Mouse (Mus musculus) midbrain, embryonic 16.5 days (tissue): ENCODE data around the gene Syn3. TPM values are rescaled to one million over a fixed set of nuclear protein-coding genes. Genes with fewer than 3 reads are reported as not detected.

Experiments
- ATAC-seq: fragments of 200-750 bp; cut with Nextera tagmentation; 2 replicates; pipeline ENCODE4 v1.8.0; 2017; ENCODE audit warnings: moderate TSS enrichment
- H3K27ac ChIP-seq: fragments of 300-500 bp; sonication (generic); 2 replicates; pipeline ENCODE4 v1.5.1; 2014; ENCODE audit warnings: mild to moderate bottlenecking, low read length, mixed read lengths
- H3K27me3 ChIP-seq: fragments of 300-500 bp; sonication (generic); 2 replicates; pipeline ENCODE4 v1.6.1; 2014; ENCODE audit warnings: low read depth, low read length, mixed read lengths; ENCODE audit not compliant: control insufficient read depth, insufficient read depth
- H3K36me3 ChIP-seq: fragments of 300-500 bp; sonication (generic); 2 replicates; pipeline ENCODE4 v1.6.1; 2014; ENCODE audit warnings: mild to moderate bottlenecking, low read length, moderate library complexity, mixed read lengths; ENCODE audit not compliant: control insufficient read depth, insufficient read depth
- H3K4me1 ChIP-seq: fragments of 300-500 bp; sonication (generic); 2 replicates; pipeline ENCODE4 v1.6.1; 2014; ENCODE audit warnings: mild to moderate bottlenecking, low read length, mixed read lengths; ENCODE audit not compliant: control insufficient read depth, insufficient read depth
- H3K4me2 ChIP-seq: fragments of 300-500 bp; sonication (generic); 2 replicates; pipeline ENCODE4 v1.6.1; 2014; ENCODE audit warnings: mild to moderate bottlenecking, low read length, mixed read lengths
- H3K4me3 ChIP-seq: fragments of 300-500 bp; sonication (generic); 2 replicates; pipeline ENCODE4 v1.5.1; 2014; ENCODE audit warnings: low read depth, mild to moderate bottlenecking, low read length, moderate library complexity, mixed read lengths
- H3K9ac ChIP-seq: fragments of 300-500 bp; sonication (generic); 2 replicates; pipeline ENCODE4 v1.6.1; 2014; ENCODE audit warnings: low read depth, low read length, mixed read lengths
- H3K9me3 ChIP-seq: fragments of 300-500 bp; sonication (generic); replicated peaks from 2 replicates; pipeline ENCODE4 v1.6.1; 2014; ENCODE audit warnings: mild to moderate bottlenecking, low read length, mixed read lengths; ENCODE audit not compliant: control insufficient read depth, poor library complexity, severe bottlenecking
- WGBS: fragments of 180-500 bp; shearing (Covaris S2); extraction: QIAGEN DNeasy Blood & Tissue Kit; methylation state at CpG from one replicate; pipeline ENCODE4 v1.1.7; 2014; 5-methylcytosine and 5-hydroxymethylcytosine counted together
- polyA plus RNA-seq: library from polyadenylated mRNA; unstranded; fragments of >200 nt; fragmentation: Nextera tagmentation; extraction: Ambion mirVana; gene quantifications from 2 replicates; pipeline ENCODE4 v1.2.1, GENCODE M21; 2015

The Syn3 gene
- polyA plus RNA-seq, 1 experiment from 2014 or later: 34.0 TPM

- H3K27me3 ChIP-seq: no peaks in the 10 kb centered on the region
- no peak overlapping the region for H3K27ac ChIP-seq
- 49% methylated on average over 8 of the region's 8 CpGs for WGBS
- no peak overlapping the region for H3K4me2 ChIP-seq
- ATAC-seq: no peak
- 0 out of 2 replicates have a peak, but pooled peaks cover 2% of the 10 kb centered on the region for H3K4me1 ChIP-seq
- H3K36me3 ChIP-seq: no peaks in the 10 kb centered on the region; the same call in 1 of the 2 replicates
- no peaks in the 10 kb centered on the region for H3K9me3 ChIP-seq
- no peak overlapping the region for H3K9ac ChIP-seq
- H3K4me3 ChIP-seq: no peak overlapping the region
These were observed 164.1 kb downstream of the Syn3 start for GRCm38 (mm10) chr10:86334581-86334980.

DNA sequence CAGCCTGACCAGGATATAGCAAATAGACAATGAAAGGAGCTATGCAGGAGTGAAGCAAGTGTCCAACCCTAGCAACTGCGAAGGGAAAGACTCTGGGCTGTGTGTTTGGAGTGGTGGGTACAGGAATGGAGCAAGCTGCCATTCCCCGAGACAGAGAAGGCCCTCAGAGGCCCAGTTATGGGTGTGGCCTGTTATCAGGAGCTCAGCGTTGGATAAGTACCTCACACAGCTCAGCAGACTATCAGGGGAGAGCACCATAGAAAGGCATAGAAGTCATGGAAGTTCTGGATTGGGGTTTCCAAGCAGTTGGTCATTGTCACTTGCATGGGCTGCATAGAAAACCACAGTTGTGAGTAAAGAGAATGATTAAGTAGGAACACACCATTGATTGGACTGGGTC is 165.8 kb downstream of the Syn3 start:
- no peaks in the 10 kb centered on the region; the same call in 1 of the 2 replicates for H3K36me3 ChIP-seq
- no peaks in the 10 kb centered on the region for H3K27me3 ChIP-seq
- H3K4me2 ChIP-seq: no peak overlapping the region
- H3K27ac ChIP-seq: no peak overlapping the region
- ATAC-seq: no peak
- no peak overlapping the region for H3K9ac ChIP-seq
- WGBS: 92% methylated on average over 3 of the region's 3 CpGs
- H3K9me3 ChIP-seq: no peaks in the 10 kb centered on the region
- 0 out of 2 replicates have a peak, but pooled peaks cover 2% of the 10 kb centered on the region for H3K4me1 ChIP-seq
- H3K4me3 ChIP-seq: no peak overlapping the region

GRCm38 (mm10) chr10:86331681-86332281 is 166.9 kb downstream of the Syn3 start:
- no peak for ATAC-seq
- peak overlapping the region; percentile 70 for H3K27ac ChIP-seq
- no peak overlapping the region for H3K4me2 ChIP-seq
- 0 out of 2 replicates have a peak, but pooled peaks cover 2% of the 10 kb centered on the region for H3K4me1 ChIP-seq
- H3K27me3 ChIP-seq: no peaks in the 10 kb centered on the region
- no peaks in the 10 kb centered on the region; the same call in 1 of the 2 replicates for H3K36me3 ChIP-seq
- H3K9me3 ChIP-seq: no peaks in the 10 kb centered on the region
- no peak overlapping the region for H3K9ac ChIP-seq
- 62% methylated on average over 7 of the region's 7 CpGs for WGBS
- H3K4me3 ChIP-seq: no peak overlapping the region

DNA sequence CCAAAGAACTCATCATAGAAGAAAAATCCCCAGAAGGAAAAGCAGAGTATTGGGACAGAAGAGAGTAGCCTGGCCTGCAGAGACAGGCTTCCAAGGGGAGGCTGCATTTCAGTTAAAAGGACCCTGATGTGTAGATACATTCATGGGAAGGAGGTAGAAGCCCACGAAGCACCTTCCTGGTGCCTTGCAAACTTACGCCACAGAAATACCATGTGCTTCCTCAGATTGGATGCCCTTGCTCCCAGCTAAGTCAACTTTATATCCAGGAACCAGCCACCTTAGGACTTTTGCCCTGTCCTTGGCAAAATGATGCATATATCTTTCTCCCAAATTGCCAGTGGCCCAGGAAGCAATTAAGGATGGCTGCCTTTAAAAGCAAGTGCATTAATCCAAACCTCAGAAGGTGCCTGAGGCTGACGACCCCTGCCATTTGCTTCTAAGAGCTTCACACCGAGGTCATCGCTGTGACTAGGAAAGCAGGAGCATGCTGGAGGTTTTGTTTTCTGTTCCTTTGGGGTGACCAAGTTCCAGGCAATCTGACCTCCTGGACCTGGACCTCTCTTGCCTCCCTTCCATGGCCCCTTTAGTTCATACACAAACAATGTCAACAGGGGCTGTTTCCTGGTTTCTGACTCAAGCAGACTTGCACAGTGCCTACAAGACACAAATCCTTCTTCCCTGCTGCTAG is 167.6 kb downstream of the Syn3 start:
- Histone ChIP-seq H3K9me3 (no peaks in the 10 kb centered on the region), H3K27ac (peak overlapping the region; percentile 70), H3K4me3 (no peak overlapping the region), H3K27me3 (no peaks in the 10 kb centered on the region), H3K9ac (no peak overlapping the region), H3K4me1 (0 out of 2 replicates have a peak, but pooled peaks cover 2% of the 10 kb centered on the region), H3K4me2 (no peak overlapping the region), H3K36me3 (no peaks in the 10 kb centered on the region; the same call in 1 of the 2 replicates)
- no peak for ATAC-seq
- 79% methylated on average over 5 of the region's 5 CpGs for WGBS

- 87% methylated on average over 8 of the region's 8 CpGs for WGBS
- H3K36me3 ChIP-seq: no peaks in the 10 kb centered on the region
- no peaks in the 10 kb centered on the region for H3K27me3 ChIP-seq
- no peak overlapping the region for H3K4me2 ChIP-seq
- H3K4me1 ChIP-seq: 0 out of 2 replicates have a peak, but pooled peaks cover 2% of the 10 kb centered on the region
- no peak overlapping the region for H3K27ac ChIP-seq
- H3K9me3 ChIP-seq: no peaks in the 10 kb centered on the region
- ATAC-seq: no peak
- no peak overlapping the region for H3K9ac ChIP-seq
- no peak overlapping the region for H3K4me3 ChIP-seq
These were observed 169.3 kb downstream of the Syn3 start for GRCm38 (mm10) chr10:86329241-86329882.

GRCm38 (mm10) chr10:86328691-86329090 is 170.0 kb downstream of the Syn3 start:
- Histone ChIP-seq H3K9me3 (no peaks in the 10 kb centered on the region), H3K27me3 (no peaks in the 10 kb centered on the region), H3K27ac (no peak overlapping the region), H3K4me1 (0 out of 2 replicates have a peak, but pooled peaks cover 2% of the 10 kb centered on the region), H3K4me3 (no peak overlapping the region), H3K4me2 (no peak overlapping the region), H3K9ac (no peak overlapping the region), H3K36me3 (no peaks in the 10 kb centered on the region)
- ATAC-seq: no peak
- WGBS: 84% methylated on average over 2 of the region's 2 CpGs

GRCm38 (mm10) chr10:86328143-86328542 is 170.6 kb downstream of the Syn3 start:
- Histone ChIP-seq H3K27ac (no peak overlapping the region), H3K4me2 (no peak overlapping the region), H3K27me3 (no peaks in the 10 kb centered on the region), H3K4me1 (0 out of 2 replicates have a peak, but pooled peaks cover 2% of the 10 kb centered on the region), H3K36me3 (no peaks in the 10 kb centered on the region), H3K9ac (no peak overlapping the region), H3K4me3 (no peak overlapping the region), H3K9me3 (no peaks in the 10 kb centered on the region)
- 91% methylated on average over 4 of the region's 4 CpGs for whole genome bisulfite sequencing
- no peak for ATAC-seq

DNA sequence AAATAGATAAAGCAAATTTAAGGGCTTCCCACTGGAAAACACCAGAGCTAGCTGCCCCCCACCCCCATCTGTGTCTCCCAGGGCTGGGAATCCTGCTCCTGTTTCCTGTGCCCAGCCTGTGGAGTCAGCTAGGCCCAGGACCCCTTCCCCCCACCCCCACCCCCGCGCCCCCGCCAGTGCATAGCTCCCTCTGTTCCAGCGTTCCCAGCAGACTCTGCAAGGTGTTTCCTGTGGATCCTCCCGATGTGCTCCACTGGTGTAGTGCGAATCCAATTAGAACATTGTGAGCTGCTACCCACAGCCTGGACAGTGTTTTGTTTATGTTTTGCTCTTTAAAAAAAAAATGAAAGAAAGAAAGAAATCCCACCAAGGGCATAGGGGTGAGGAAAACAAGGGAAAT is 173.4 kb downstream of the Syn3 start:
- Histone ChIP-seq H3K27me3 (no peaks in the 10 kb centered on the region), H3K27ac (no peak overlapping the region), H3K4me1 (0 out of 2 replicates have a peak, but pooled peaks cover 2% of the 10 kb centered on the region), H3K4me2 (no peak overlapping the region), H3K9me3 (no peaks in the 10 kb centered on the region), H3K4me3 (no peak overlapping the region), H3K9ac (no peak overlapping the region), H3K36me3 (no peaks in the 10 kb centered on the region)
- 32% methylated on average over 6 of the region's 6 CpGs for WGBS
- no peak for ATAC-seq
